Mouse (Mus musculus) liver, adult 2 months (tissue): ENCODE data around the gene Dnajc11. TPM values are rescaled to one million over a fixed set of nuclear protein-coding genes. Genes with fewer than 3 reads are reported as not detected.

ENCODE experiments used
- DNase-seq: peaks from one replicate; pipeline ENCODE4 v3.0.0-alpha.2; 2011; ENCODE audit warnings: low read depth, low spot score; ENCODE audit errors: extremely low read depth
- H3K27ac ChIP-seq: fragments of 200-500 bp; replicated peaks from 2 replicates; pipeline ENCODE4 v1.5.1; 2012; ENCODE audit warnings: low read depth, mild to moderate bottlenecking, control low read depth, inconsistent platforms, low read length; ENCODE audit not compliant: insufficient read depth
- H3K27me3 ChIP-seq: fragments of 200-500 bp; 2 replicates; pipeline ENCODE4 v1.6.1; 2012; ENCODE audit warnings: mild to moderate bottlenecking, moderate library complexity, low read length, inconsistent platforms; ENCODE audit not compliant: control insufficient read depth, insufficient read depth
- H3K36me3 ChIP-seq: fragments of 200-500 bp; 2 replicates; pipeline ENCODE4 v1.6.1; 2012; ENCODE audit warnings: low read length, inconsistent platforms; ENCODE audit not compliant: control insufficient read depth, insufficient read depth
- H3K4me1 ChIP-seq: fragments of 200-500 bp; 2 replicates; pipeline ENCODE4 v1.6.1; 2011; ENCODE audit warnings: low read length; ENCODE audit not compliant: control insufficient read depth, insufficient read depth
- H3K4me3 ChIP-seq: fragments of 200-500 bp; 2 replicates; pipeline ENCODE4 v1.5.1; 2011; ENCODE audit warnings: low read depth, mild to moderate bottlenecking, control low read depth, low read length, moderate library complexity; ENCODE audit not compliant: insufficient read depth
- H3K79me2 ChIP-seq: fragments of 200-500 bp; 2 replicates; pipeline ENCODE4 v1.6.1; 2012; ENCODE audit warnings: inconsistent platforms, mild to moderate bottlenecking, low read length, moderate library complexity; ENCODE audit not compliant: control insufficient read depth, insufficient read depth
- H3K9ac ChIP-seq: fragments of 200-500 bp; 2 replicates; pipeline ENCODE4 v1.6.1; 2012; ENCODE audit warnings: low read depth, mild to moderate bottlenecking, control low read depth, inconsistent platforms, low read length
- CTCF ChIP-seq: fragments of 200-500 bp; IDR thresholded peaks from 2 replicates; pipeline ENCODE4 v1.5.1; 2011; ENCODE audit warnings: low read depth, low read length, control low read depth
- POLR2A ChIP-seq: fragments of 200-500 bp; IDR thresholded peaks from 2 replicates; pipeline ENCODE4 v1.6.1; 2011; ENCODE audit warnings: low read length, control low read depth; ENCODE audit not compliant: insufficient read depth; ENCODE audit errors: extremely low read depth
- WGBS: fragments of 180-500 bp; shearing (Covaris S2); methylation state at CpG from one replicate; pipeline ENCODE4 v1.1.7; 2018; 5-methylcytosine and 5-hydroxymethylcytosine counted together
- polyA plus RNA-seq: library from polyadenylated mRNA; depleted of rRNA; stranded (reverse); fragments of >200 nt; gene quantifications from 2 replicates; pipeline ENCODE4 v1.2.3, GENCODE M21; 2012
- total RNA-seq: library from RNA; depleted of rRNA; stranded (reverse); fragments of >200 nt; gene quantifications from 2 replicates; pipeline ENCODE4 v1.2.3, GENCODE M21; 2014

Dnajc11 gene
- total and polyA plus RNA-seq, 2 experiments, result 23.9 to 52.6 TPM

DNA sequence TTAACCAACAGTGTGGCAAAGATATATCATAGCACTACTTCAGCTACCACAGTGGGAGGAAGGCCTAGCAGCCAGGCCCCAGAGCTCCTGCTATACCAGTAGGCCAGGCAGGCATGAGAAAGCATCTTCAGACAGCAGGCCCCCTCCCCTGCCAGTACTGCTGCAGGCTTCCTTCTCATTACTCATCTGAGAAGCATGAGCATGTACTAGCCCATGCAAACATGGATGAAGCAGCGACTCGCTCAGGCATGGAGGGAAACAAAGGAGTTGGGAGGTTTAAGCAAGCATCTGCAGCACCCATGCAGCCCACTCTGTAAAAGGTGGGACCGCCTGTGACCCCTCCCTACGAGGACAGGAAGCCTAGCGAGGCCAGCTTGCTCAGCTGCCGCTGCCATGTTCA, 85.6 kb downstream of the Dnajc11 start:
- Histone ChIP-seq H3K27ac (no peak overlapping the region), H3K4me3 (no peak overlapping the region), H3K27me3 (no peaks in the 10 kb centered on the region), H3K79me2 (no peaks in the 10 kb centered on the region), H3K4me1 (0 out of 2 replicates have a peak, but pooled peaks cover 2% of the 10 kb centered on the region), H3K36me3 (peaks cover 7% of the 10 kb centered on the region; the same call in 1 of the 2 replicates), H3K9ac (no peak overlapping the region)
- DNase-seq, result no peak
- TF ChIP-seq CTCF (no peak), POLR2A (no peak)
- 87% methylated on average over 6 of the region's 6 CpGs for WGBS

DNA sequence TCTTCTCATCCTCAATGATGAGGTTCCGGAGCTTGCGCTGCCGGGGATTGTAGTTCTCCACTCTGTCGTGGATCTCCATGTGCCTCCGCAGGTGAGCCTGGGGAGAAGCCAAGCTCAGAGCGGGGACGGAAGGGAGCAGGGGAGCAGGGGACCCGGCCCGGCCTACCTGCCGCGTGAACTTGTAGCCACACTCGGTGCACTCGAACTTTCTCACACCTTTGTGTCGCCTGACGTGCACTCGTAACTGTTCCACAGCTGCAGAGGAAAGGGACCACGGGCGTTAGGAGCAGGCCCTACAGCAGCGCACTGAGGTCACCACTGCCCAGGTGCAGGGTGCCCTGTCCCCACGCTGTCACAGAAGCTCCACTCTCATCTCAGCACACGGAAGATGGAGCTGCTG, 86.5 kb downstream of the Dnajc11 start:
- no peak for TF ChIP-seq POLR2A
- no peak for TF ChIP-seq CTCF
- Histone ChIP-seq H3K27ac (no peak overlapping the region), H3K27me3 (no peaks in the 10 kb centered on the region), H3K36me3 (peaks cover 2% of the 10 kb centered on the region; the same call in 1 of the 2 replicates), H3K4me1 (peaks cover 2% of the 10 kb centered on the region; the same call in 1 of the 2 replicates), H3K9ac (no peak overlapping the region), H3K4me3 (no peak overlapping the region), H3K79me2 (peaks cover 5% of the 10 kb centered on the region; the same call in 1 of the 2 replicates)
- no peak for DNase-seq
- WGBS, result 95% methylated on average over 21 of the region's 21 CpGs

DNA sequence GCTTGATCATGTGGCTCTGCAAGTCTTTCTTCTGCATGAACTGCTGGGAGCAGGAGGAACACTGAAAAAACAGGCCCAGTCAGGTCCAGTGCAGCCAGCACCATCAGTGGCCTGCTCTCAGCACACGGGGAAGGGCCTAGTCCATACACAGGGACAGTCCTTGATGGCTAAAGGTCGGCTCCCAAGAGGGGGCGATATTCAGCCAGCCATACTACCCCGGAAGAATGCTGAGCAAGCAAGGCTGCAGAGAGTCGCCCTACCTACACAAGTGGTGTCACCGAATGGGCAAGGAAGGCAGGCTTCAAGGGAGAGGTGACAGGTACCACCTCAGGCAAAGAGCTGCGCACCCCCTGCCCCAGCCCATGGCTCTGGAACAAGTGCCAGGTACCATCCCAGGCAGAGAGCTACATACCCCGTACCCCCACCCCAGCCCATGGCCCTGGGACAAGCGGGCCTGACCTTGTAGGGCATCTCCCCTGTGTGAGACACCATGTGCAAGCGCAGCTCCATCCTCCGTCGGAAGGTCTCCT, 88.1 kb downstream of the Dnajc11 start:
- peaks cover 15% of the 10 kb centered on the region; the same call in 1 of the 2 replicates for H3K4me1 ChIP-seq
- no peaks in the 10 kb centered on the region for H3K36me3 ChIP-seq
- TF ChIP-seq POLR2A (no peak), CTCF (peak; percentile 40)
- WGBS, result 84% methylated on average over 12 of the region's 12 CpGs
- no peak overlapping the region for H3K9ac ChIP-seq
- no peaks in the 10 kb centered on the region for H3K27me3 ChIP-seq
- no peak overlapping the region for H3K27ac ChIP-seq
- no peak for DNase-seq
- H3K79me2 ChIP-seq, result peaks cover 19% of the 10 kb centered on the region
- H3K4me3 ChIP-seq, result no peak overlapping the region

DNA sequence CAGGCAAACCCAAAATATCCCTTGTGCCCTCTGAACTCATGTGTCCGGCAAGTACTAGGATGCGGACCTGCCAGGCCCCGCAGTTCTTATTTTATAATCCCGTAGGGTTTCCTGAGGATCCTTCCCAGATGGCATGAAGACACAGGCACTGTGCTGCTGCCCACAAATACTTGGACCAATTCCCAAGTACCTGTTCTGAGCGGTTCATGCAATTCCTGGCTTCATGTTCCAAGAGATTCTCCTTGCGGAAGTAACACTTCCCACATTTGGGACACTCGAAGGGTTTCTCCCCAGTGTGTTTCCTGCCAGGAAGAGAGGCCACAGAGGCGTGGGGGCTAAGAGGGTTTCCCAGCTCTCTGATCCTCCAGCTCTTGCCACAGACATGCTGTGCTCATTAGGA, 89.0 kb downstream of the Dnajc11 start:
- Histone ChIP-seq H3K36me3 (no peaks in the 10 kb centered on the region), H3K27ac (no peak overlapping the region), H3K27me3 (no peaks in the 10 kb centered on the region), H3K9ac (no peak overlapping the region), H3K79me2 (peaks cover 19% of the 10 kb centered on the region), H3K4me1 (peaks cover 15% of the 10 kb centered on the region; the same call in 1 of the 2 replicates), H3K4me3 (no peak overlapping the region)
- WGBS, result 82% methylated on average over 8 of the region's 8 CpGs
- no peak for DNase-seq
- TF ChIP-seq POLR2A, result no peak
- TF ChIP-seq CTCF, result no peak

DNA sequence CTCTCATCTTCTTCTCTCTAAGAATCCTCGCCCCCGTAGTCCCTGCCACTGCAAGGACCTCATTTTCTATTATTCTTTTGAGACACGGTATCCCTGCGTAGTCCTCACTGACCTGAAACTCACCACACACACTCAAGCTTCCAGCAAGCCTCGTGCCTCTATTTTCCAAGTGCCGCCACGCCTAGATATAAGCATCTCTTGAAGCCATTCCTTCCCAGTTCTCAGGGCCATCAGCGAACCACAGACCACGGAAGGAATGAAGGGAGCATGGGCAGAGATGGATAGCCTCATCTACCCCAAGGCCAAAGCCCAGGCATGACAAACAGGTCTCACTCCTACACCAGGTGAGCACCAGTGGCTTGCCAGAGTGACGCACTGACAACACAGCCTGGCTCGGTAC, 91.0 kb downstream of the Dnajc11 start:
- Histone ChIP-seq H3K27me3 (no peaks in the 10 kb centered on the region), H3K79me2 (peaks cover 19% of the 10 kb centered on the region), H3K36me3 (no peaks in the 10 kb centered on the region), H3K4me1 (peaks cover 21% of the 10 kb centered on the region), H3K9ac (no peak overlapping the region), H3K27ac (no peak overlapping the region), H3K4me3 (no peak overlapping the region)
- 87% methylated on average over 11 of the region's 11 CpGs for WGBS
- TF ChIP-seq CTCF (no peak), POLR2A (no peak)
- DNase-seq, result no peak

DNA sequence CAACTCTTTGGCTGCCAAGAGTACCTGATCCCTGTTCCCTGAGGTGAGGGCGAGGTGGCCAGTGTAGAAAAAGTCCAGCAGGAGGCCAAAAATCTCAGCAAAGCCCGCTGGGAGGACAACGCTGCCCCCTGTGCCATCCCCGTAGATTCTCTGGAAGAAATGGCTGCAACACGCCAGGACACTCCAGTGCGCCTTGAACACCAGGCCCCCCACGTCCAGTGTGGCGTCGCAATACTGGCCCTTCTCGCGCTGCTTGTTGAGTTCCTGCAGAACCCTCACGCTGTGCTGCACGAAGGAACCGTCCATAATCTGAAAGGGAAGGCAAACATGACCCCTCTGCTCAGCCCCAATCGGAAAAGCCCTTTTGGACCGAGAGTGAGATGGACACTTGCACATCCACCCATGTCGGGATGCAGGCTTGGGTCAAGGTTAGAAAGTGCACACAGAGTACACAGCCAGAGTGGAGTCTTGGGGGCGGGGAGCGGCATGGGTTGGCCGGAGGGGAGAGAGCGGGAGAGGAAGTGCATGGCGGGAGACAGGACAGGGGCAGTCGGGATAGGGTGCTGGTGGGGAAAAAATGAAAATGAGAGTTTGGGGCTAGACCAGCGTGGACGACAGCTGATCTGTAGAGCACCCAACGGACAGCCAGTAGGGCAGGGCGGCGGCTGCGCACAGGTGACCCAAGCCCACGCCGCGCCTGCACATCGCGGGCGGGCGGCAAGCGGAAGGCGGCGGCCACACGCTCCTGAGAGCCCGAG, 93.4 kb downstream of the Dnajc11 start:
- DNase-seq, result peak; percentile 91
- Histone ChIP-seq H3K27me3 (no peaks in the 10 kb centered on the region), H3K36me3 (no peaks in the 10 kb centered on the region), H3K4me1 (peaks cover 21% of the 10 kb centered on the region), H3K27ac (peak overlapping the region; percentile 72), H3K79me2 (peaks cover 19% of the 10 kb centered on the region), H3K9ac (peak overlapping the region; percentile 85), H3K4me3 (peak overlapping the region; percentile 71)
- no peak for TF ChIP-seq POLR2A
- TF ChIP-seq CTCF, result 0 out of 2 replicates have a peak, but pooled peaks have one; percentile 10
- 2% methylated on average over 38 of the region's 41 CpGs for WGBS
